Mouse (Mus musculus): ENCODE measurements around the gene Olfr1097.

Olfr1097 gene

DNA sequence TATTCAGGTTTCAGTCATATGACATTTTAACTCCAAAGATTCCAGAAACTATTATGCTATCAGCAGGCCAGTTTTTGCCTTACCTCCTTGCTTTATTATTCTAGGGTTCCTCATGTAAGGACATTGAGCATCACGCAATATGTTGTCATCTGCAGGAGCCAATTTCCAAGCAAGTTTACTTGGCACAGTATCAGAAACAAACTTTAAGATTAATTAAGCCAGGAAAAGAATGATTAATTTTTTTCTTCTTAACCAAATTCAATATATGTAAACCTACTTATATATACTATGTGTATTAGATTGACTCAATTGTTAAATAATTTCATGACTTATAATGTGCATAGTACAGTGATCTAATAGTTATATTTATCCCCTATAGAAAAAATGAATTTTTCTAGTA, at the start of gene Olfr1097:
TSS of gene Olfr1097 (minus strand) at position 101 of the 400 bp plus-strand sequence.
- DNase-seq (ENCODE audit: low spot score): no peak

DNA sequence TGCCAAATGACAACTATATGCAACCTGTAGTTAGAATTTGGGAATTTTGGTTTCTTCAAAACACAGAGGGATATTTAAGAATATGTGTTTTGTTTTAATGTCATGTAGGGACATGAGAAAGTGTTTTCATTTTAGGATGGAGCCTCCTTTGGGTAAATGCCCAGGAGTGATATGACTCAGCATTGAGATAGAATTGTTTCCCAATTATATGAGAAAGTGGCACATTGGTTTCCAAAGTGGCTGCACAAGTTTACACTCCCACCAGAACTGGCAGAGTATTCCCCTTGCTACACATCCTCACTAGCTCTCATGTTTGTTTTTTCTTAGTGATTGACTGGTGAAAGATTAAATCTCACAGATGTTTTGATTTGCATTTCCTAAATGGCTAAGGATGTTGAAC, 34.5 kb upstream of the Olfr1097 start:
- no peak for DNase-seq (ENCODE audit: low spot score)

DNA sequence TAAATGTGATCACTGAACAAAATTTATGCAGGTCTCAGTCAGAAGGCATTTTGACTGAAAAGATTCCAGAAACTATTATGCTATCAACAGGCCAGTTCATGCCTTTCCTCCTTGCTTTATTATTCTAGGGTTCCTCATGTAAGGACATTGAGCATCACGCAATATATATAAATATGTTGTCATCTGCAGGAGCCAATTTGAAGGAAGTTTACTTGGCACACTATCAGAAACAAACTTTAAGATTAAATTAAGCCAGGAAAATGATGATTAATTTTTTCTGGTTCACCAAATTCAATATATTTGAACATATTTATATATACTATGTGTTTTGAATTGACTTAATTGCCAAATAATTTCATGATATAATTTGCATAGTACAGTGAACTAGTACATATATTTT, 32.4 kb upstream of the Olfr1097 start, which contains the start of gene Olfr1098:
TSS of gene Olfr1098 (minus strand) at position 101 of the 400 bp plus-strand sequence.
- DNase-seq (ENCODE audit: low spot score): no peak

GRCm38 (mm10) chr2:86905647-86906046, 13.6 kb upstream of the Olfr1097 start:
- DNase-seq (ENCODE audit: low spot score): no peak

- no peak for DNase-seq (ENCODE audit: low spot score)
These were observed 17.3 kb downstream of the Olfr1097 start, which contains the start of gene Gm13723 for GRCm38 (mm10) chr2:86874702-86875101. TSS of gene Gm13723 (minus strand) at chr2:86874802.

GRCm38 (mm10) chr2:86851596-86851995, 40.4 kb downstream of the Olfr1097 start, which contains the start of gene Olfr1095:
TSS of gene Olfr1095 (minus strand) at chr2:86851696.
- DNase-seq (ENCODE audit: low spot score): no peak

All from ovary, postnatal 10 days (tissue).